Mouse (Mus musculus): ENCODE measurements around the gene Gtf2a1. TPM values are rescaled to one million over a fixed set of nuclear protein-coding genes. Genes with fewer than 3 reads are reported as not detected.

Gtf2a1 gene
- total RNA-seq (2021) = 10 to 100 TPM; 52.2 to 53.0 TPM
- long read RNA-seq, experiment 1, full-length matches to known transcripts = 1 of 7 reads
- long read RNA-seq, experiment 1, partial matches to known transcripts = 6 of 7 reads
- long read RNA-seq, experiment 1, other reads (novel, unspliced or antisense) = 0 of 7 reads
- long read RNA-seq, experiment 2, partial matches to known transcripts = 0 of 8 reads
- long read RNA-seq, experiment 2, other reads (novel, unspliced or antisense) = 8 of 8 reads

GRCm38 (mm10) chr12:91589847-91590690 is at the start of gene Gtf2a1:
TSS of gene Gtf2a1 (minus strand) at chr12:91590487.
- peak within 1 kb of the TSS; percentile 95 for H3K4me3 ChIP-seq
- DNase-seq (ENCODE audit: low spot score in 2 of 2) = peak; percentile 90
- no peak for TF ChIP-seq CTCF (conservative IDR thresholded peaks at IDR 0.05)
- H3K27ac ChIP-seq = peak within 1 kb of the TSS; percentile 99

DNA sequence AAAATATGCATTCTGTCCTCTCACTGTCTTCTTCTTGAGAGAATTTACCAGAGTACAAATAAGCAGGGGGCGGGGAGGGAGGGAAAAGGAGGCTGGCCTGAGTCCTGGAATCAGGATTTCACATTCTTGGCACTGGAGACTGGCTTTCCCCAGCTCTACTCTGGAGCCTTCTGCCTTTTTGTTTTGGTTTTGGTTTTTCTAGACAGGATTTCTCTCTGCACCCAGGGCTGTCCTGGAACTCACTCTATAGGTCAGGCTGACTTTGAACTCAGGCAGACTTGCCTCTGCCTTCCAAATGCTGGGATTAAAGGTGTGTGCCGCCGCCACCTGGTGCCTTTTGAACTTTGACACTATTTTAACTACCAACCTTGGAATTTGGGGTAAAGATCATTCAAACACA is 48.1 kb upstream of the Gtf2a1 start:
- peak overlapping the region; percentile 68 for H3K27ac ChIP-seq
- DNase-seq (ENCODE audit: low spot score in 2 of 2) = no peak
- no peak overlapping the region for H3K4me3 ChIP-seq
- TF ChIP-seq CTCF (conservative IDR thresholded peaks at IDR 0.05) = no peak

DNA sequence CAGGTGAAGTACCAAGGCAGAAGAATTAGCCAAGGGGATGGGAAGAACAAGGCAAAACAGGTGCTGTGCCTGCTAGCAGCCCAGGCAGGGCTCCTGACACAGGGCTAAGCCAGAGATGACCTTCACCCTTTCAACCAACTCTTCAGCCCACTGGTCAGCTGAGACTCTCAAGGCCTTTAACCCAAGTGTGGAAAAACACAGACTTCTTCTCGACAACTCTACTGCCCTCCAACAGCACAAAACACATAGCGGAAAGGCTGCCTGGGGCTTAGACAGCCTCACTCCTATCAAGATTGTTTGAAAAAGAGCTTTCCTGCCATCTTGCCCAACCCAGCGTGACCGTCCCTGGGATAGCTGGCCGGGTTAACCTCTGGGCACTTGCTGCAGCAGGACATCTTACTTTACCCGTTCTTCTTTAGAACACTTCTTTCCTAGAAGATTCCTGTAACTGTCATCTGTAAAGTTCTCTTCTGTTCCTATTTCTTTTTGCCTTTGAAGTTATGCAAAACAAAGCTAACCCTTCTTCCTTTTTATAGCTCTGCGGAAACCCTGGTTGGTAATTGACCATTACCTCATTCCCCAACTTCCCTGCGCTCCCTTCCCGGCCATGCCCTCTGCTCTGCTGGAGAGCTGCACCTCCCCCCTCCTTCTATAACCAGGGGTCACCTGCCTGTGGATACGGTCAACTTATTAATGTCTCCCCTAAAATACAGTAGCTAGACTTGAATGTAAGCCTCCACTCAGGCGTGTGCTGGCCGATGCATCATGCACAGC is 47.0 kb upstream of the Gtf2a1 start:
- Histone ChIP-seq H3K4me3 (no peak overlapping the region), H3K27ac (no peak overlapping the region)
- no peak for DNase-seq (ENCODE audit: low spot score in 2 of 2)
- no peak for TF ChIP-seq CTCF (conservative IDR thresholded peaks at IDR 0.05)

DNA sequence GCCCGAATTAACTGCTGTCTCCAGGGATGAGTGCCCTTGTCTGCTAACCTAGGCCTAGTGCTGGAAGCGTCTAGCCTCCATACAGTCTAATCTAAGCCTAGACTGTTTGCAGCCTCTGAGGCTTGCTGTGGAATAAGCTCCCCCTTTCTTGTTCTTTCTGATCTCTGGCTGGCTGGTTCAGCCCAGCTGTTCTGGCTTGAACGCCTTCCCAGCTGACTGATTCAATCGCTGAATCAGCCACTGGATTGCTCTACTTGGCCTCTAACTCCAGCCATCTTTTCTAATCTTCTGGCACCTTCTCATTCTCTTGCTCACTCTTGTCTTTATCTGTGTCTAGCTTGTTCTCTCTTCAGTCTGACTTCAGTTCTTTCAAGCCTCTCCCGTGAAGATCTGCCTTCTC is 36.2 kb upstream of the Gtf2a1 start:
- DNase-seq (ENCODE audit: low spot score in 2 of 2) = no peak
- no peak for TF ChIP-seq CTCF (conservative IDR thresholded peaks at IDR 0.05)
- H3K4me3 ChIP-seq = no peak overlapping the region
- H3K27ac ChIP-seq = no peak overlapping the region

- Histone ChIP-seq H3K4me3 (no peak overlapping the region), H3K27ac (no peak overlapping the region)
- DNase-seq (ENCODE audit: low spot score in 2 of 2) = peak in 1 of 2 experiments; percentile 57
- TF ChIP-seq CTCF (conservative IDR thresholded peaks at IDR 0.05) = peak; percentile 88
Measured at GRCm38 (mm10) chr12:91625013-91625412, 34.7 kb upstream of the Gtf2a1 start.

DNA sequence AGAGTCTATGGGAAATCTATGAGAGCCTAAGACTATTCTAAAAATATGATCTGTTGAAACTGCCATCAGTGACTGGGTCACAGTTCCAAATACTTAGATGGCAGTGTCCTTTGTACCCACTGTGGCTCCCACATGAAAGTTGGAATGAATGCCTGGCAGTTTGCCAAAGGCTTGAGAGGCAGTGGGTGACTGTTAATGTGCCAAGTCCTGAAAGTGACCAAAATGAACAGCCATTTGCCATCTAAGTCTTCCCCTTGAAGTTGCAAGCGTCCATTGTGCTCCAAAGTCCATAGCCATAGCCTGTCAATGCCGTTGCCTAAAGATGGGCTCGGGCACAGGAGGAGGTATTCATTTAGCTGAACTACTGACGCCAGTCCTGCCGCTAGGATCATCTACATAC is 19.1 kb upstream of the Gtf2a1 start:
- Histone ChIP-seq H3K4me3 (no peak overlapping the region), H3K27ac (no peak overlapping the region)
- no peak for DNase-seq (ENCODE audit: low spot score in 2 of 2)
- no peak for TF ChIP-seq CTCF (conservative IDR thresholded peaks at IDR 0.05)

DNA sequence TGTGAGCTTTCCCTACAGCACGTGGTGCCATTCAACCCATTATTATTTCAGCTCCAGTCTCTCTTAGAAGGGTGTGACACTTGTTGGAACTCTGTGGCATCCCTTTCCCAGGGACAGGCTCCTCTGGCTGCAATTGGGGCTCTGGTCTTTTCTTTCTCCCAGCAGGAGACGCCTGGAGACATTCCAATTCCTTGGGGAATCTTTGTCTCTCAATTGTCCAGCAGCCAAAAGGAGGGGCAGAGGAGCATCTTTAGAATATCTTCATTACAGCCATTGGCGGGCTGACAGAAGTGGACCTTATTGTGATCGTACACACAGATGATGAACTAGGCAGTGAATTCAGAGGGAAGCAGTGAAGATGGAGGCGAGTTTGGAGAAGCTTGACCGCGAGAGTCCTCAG is 17.4 kb upstream of the Gtf2a1 start:
- DNase-seq (ENCODE audit: low spot score in 2 of 2) = no peak
- H3K27ac ChIP-seq = no peak overlapping the region
- no peak overlapping the region for H3K4me3 ChIP-seq
- TF ChIP-seq CTCF (conservative IDR thresholded peaks at IDR 0.05) = no peak

GRCm38 (mm10) chr12:91606651-91607050 is 16.4 kb upstream of the Gtf2a1 start:
- H3K4me3 ChIP-seq = no peak overlapping the region
- no peak for DNase-seq (ENCODE audit: low spot score in 2 of 2)
- no peak overlapping the region for H3K27ac ChIP-seq
- TF ChIP-seq CTCF (conservative IDR thresholded peaks at IDR 0.05) = no peak

DNA sequence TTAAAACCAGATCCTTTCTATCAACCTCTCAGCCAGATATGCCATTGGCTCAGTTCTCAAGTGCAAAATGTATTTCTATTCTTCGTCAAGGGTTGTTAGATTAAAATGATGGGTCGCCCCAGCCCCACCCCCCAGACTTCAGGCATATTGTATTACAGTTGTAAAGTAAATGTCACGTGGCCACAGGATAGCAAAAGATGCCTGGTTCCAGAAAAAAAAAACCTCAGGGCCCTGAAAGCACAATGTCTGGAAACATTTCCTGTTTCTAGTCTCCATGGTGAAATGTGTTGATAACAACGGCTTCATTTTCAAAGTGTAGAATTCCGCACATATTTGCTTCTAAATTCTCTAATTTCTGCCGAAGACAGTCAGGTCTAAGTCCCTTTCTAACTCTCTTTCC is 14.3 kb upstream of the Gtf2a1 start:
- no peak for TF ChIP-seq CTCF (conservative IDR thresholded peaks at IDR 0.05)
- Histone ChIP-seq H3K27ac (no peak overlapping the region), H3K4me3 (no peak overlapping the region)
- no peak for DNase-seq (ENCODE audit: low spot score in 2 of 2)

- H3K4me3 ChIP-seq = no peak overlapping the region
- H3K27ac ChIP-seq = no peak overlapping the region
- no peak for TF ChIP-seq CTCF (conservative IDR thresholded peaks at IDR 0.05)
- no peak for DNase-seq (ENCODE audit: low spot score in 2 of 2)
Measured at GRCm38 (mm10) chr12:91592128-91592527, 1.8 kb upstream of the Gtf2a1 start.

DNA sequence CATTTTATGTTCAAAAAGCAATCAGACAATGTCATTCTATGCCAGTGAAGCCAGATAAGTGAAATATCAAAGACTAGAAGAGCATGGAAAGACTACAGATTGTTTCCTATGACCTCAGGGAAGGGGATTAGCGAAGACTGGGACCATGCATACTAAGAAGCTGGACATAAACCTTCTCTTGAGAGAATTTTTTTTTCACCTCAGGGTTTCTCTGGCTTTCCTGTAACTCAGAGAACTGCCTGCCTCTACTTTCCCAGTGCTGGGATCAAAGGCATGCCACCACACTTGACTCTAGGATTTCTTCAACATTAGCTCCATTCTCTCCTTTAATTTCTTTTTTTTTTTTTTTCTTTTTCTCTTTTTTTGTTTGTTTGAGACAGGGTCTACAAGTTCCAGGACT is 904 bp upstream of the Gtf2a1 start:
- peak overlapping the region; percentile 99; the same call in 1 of the 2 replicates for H3K27ac ChIP-seq
- no peak for TF ChIP-seq CTCF (conservative IDR thresholded peaks at IDR 0.05)
- H3K4me3 ChIP-seq = peak overlapping the region; percentile 67; the same call in 1 of the 2 replicates
- DNase-seq (ENCODE audit: low spot score in 2 of 2) = no peak

- no peak for DNase-seq (ENCODE audit: low spot score in 2 of 2)
- Histone ChIP-seq H3K27ac (peak overlapping the region; percentile 99), H3K4me3 (peak overlapping the region; percentile 67)
- no peak for TF ChIP-seq CTCF (conservative IDR thresholded peaks at IDR 0.05)
Measured at GRCm38 (mm10) chr12:91590716-91591115, 429 bp upstream of the Gtf2a1 start.

DNA sequence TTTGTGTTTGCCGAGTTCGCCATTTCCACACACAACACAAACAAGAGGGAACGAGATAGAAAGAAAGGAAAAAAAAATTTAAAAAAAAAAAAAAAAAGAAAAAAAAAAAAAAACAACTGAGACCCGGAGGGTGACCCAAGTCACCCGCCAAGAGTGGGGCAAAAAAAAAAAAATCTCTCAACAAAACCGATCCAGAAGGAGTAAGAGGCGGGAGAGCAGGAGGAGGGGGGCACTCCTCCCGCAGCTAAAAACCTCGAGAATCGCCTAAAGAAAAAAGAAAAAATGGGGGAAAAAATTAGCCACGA is 793 bp downstream of the Gtf2a1 start:
- Histone ChIP-seq H3K4me3 (peak overlapping the region; percentile 95), H3K27ac (peak overlapping the region; percentile 99)
- no peak for TF ChIP-seq CTCF (conservative IDR thresholded peaks at IDR 0.05)
- DNase-seq (ENCODE audit: low spot score in 2 of 2) = no peak

All from layer of hippocampus, adult 2 months (tissue).